Mouse (Mus musculus): ENCODE data around the gene Mecom.
"Not testable (repeated sequence)": the region's sequence is repeated elsewhere in the genome, so short reads cannot be mapped to it uniquely, and the experiment has no call there.

Gene Mecom

DNA sequence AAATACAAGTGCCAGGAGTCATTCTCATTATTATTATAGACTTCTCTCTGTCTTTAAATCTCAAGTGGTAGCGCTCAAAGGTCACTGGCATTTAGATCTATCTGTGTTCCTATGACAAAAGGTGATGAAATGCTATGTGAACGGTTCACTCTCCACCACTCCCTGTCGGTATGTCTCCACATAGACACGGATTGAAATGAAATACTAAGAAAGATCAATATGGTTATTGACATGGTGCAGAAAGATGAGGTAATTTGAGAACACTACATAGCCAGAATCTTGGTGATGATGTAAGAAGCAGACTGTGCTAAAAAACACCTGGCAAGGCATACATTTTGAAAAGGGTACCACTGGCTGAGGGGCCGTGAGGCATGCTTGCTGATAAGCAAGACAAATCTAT lies 294.1 kb downstream of the Mecom start:
- DNase-seq (ENCODE audit: low spot score) = no peak

DNA sequence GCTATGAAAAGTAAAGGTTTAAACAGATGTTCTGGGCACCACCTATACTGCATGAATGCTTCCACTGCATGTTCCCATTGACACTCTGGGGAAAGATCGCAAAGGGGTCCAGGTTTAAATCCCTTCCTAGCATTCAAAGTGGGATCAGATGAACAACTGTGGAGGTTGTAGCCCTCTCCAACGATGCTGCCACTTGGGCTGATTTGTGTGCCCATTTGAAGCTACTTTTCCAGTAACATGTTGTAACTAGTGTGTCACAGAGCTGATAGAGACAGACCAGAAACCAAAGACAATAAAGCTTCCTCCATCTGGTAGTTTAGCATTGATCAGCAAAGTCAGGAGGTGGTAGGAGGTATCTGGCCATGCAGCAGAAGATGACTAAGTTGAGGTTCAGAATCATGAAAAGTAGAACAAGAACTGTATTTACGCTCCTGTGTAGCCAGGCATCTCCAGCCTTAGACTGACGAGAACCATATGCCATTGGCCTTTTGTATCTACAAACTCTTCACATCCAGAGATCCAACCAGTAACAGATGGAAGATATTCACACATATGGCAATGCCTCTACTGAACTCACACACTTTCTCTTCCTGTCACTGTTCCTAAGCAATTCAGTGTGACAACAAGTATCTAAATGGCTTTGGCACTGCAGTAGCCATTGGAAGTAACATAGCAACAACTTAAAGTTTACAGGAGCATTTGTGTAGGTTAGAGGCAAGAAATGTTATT lies 299.0 kb downstream of the Mecom start:
- no peak for DNase-seq (ENCODE audit: low spot score)

- DNase-seq (ENCODE audit: low spot score) = no peak
These were observed 300.6 kb downstream of the Mecom start for GRCm38 (mm10) chr3:30247256-30247655.

GRCm38 (mm10) chr3:30246431-30247041 lies 301.3 kb downstream of the Mecom start:
- no peak for DNase-seq (ENCODE audit: low spot score)

DNA sequence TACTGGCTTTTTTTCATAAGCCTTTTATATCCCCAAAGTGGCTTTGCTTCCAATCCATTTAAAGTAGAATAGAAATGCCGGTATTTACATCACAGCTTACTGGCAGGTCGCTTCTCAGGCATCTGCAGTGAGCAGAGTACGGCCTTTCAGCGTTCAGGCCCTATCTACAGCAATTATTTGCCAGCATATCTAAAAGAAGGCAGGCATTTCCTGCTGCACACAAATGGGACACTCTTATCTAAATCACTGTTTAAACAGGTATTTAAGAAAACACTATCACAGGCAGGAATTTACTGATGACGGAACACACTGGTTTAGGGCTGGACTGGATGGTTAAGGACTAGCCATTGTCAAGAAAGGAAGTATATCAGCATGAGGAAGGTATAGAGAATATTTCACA lies 301.9 kb downstream of the Mecom start:
- no peak for DNase-seq (ENCODE audit: low spot score)

DNA sequence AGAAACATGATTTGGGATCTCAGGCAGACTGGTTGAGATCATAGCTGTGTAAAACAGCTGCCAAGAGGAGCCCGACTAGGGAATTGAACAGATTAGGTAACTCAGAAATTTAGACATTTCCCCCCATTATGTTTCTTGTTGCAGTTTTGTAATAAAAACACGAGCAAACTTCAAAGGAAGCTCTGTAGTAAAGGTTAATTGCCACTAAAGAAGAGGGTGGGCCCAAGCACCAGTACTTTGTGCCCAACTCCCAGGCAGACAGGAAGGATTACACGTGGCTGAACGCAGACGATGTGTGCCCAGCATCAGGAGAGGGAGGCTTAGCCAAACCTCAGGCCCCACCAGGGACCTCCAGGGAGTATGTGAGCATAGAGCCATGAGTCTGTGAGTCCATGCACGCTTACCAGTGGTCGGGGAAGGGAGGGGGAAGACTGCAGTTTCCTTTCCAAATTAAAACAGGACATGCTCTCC lies 303.4 kb downstream of the Mecom start:
- no peak for DNase-seq (ENCODE audit: low spot score)

- DNase-seq (ENCODE audit: low spot score) = no peak
These were observed 304.0 kb downstream of the Mecom start for GRCm38 (mm10) chr3:30243776-30244275.

DNA sequence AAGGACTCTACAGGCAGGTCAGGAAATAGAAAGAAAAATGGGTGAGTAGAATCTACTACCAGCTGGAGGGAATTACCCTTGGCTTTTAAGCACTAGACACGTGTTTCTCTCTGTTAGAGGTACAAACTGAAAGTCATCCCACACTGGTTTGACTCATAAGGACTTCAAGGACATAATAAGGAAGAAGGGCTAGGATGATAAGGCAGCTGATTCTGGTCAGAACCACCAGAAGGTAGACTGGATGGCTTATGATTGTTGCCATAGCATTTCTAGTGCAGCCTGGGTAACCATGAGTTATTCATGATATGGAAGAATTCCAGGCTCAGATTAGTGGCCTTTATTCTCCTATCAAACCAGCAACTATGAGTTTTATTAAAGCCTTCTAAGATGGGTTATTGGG lies 308.4 kb downstream of the Mecom start:
- no peak for DNase-seq (ENCODE audit: low spot score)

DNA sequence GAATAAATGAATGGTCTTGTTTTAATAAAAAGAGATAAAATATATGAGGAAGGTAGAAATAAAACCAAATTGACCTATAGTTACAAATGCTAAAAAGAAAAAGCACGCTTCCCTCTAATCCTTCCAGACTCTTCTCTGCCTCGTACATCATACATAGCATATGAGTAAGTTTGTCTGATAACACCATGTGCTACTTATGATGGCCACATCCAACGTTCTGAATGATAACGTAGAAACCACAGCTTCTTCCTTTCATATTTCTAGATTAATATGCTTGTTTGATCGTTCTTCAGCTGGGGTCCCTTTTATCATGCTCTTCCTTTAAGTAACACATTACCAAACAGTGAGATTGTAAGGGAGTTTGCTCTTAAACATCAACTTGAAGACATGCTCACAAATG lies 310.3 kb downstream of the Mecom start:
- DNase-seq (ENCODE audit: low spot score) = no peak

DNA sequence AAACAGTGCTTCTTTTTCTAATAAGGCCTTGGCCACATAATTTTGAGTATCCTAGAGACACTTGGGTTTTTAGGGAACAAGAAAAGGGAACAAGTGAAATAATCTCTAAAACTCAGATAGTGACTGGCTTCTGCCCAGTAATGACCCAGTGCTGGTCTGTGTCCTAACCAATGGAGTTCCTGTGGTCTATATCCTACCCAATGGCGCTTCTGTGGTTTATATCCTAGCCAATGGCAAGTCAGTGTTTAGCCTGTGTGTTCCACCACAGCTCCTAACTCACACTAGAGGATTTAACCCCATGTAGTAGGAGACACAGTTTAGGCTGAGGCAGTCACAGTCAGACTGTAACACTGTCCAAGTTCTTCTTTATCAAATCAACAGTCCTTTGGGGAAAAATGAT lies 313.8 kb downstream of the Mecom start:
- no peak for DNase-seq (ENCODE audit: low spot score)

- no peak for DNase-seq (ENCODE audit: low spot score)
These were observed 319.7 kb downstream of the Mecom start for GRCm38 (mm10) chr3:30227964-30228670.

DNA sequence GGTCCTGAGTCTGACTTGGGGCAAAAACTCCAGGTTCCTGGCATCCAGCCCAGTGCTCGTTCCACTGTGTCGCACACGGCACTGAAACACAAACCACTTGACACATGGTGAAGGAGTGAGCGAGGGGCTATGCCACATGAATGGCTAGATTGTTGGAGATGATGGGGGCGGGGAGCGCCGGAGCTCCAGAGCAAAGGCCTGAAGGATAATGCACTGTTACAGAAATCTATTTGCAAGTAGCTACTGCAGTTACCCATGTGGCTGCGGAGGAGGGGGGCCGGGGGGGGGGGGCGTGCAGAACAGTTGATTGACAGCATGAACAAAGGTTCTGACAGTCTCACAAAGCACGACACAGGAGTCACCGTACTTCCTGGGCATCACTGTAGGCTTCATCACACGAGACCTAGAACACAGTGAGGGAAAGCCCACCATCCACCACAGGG lies 320.9 kb downstream of the Mecom start:
- DNase-seq (ENCODE audit: low spot score) = no peak

GRCm38 (mm10) chr3:30225200-30225599 lies 322.6 kb downstream of the Mecom start:
- DNase-seq (ENCODE audit: low spot score) = not testable (repeated sequence)

DNA sequence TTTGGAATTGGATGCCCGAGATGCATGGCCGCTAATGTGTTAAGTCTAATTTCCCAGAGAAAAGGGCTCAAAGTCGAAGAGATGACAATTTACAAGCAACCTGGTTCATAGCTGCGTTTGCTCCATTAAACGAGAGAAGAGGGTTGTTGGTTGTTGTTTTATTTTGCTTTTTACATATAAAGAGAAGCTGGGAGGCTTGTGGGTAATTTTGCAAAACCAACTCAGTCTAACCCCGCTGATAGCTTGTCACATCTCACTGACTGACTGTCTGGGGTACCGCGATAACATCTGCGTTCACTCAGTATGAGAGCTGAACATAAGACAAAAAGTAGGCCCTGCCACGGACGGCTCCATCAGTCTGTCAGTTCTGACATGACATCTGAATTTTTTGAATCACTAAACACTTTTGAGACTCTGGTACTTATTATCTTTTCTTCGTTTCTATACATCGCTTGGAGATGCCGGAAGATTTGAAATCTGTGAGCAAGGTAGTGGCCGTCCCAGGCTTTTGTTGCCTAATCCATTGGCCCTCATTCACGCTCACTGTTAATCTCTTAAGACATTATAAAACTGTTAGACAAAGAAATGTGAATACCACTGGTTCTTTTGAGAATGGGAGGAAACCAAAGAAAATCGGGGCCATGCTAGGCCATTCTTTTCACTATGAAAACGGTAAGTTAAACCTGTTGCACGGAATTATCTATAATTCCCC lies 327.0 kb downstream of the Mecom start:
- no peak for DNase-seq (ENCODE audit: low spot score)

DNA sequence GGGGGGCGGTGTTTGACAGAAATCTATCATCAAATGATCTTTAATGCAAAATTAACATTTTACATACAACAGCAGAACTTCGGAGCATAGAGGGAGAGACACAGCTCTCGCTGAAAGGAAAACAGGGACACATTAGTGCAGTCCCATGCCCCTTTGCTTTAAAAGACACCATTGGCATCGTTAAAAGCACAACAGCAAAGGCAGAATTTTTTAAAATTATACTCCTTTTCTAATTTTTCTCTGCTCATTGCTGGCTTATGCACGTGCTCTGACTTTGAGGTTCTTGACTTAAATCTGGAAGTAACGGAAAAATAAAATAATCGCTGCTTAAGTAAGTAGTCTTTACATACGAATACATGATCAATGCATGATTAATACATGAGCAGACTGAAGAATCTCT lies 327.9 kb downstream of the Mecom start:
- DNase-seq (ENCODE audit: low spot score) = no peak

DNA sequence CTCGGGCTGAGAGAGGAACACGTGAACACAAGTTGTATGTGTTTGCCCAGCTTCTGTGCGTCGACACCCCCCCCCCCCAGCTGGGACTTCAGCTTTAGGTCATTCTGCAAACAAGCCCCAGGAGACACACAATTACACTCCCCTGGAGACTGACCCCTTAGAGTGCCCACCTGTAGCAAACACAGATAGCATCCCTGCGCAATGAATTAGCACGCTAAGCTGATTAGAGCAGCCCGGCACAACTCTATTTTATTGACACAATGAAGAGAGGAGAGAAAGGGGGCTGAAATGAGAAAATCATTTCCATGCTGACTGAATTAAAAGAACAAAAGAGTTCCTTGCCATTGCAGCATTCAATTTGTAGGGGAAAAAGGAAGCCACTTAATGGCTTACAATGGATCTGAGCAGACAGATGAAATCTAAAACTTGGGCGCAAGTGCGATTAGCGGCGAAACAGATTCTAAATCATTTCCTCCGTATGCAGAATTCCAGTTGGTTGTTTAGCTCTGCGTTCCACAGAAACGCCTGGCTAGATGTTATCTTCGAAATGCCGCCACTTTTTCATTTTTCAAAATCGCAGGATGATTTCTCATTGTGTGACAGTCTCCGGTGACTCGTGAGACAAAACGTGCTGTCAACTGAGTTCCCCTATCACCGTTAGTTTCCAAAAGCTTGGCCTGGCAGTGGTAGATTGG lies 328.5 kb downstream of the Mecom start:
- no peak for DNase-seq (ENCODE audit: low spot score)

DNA sequence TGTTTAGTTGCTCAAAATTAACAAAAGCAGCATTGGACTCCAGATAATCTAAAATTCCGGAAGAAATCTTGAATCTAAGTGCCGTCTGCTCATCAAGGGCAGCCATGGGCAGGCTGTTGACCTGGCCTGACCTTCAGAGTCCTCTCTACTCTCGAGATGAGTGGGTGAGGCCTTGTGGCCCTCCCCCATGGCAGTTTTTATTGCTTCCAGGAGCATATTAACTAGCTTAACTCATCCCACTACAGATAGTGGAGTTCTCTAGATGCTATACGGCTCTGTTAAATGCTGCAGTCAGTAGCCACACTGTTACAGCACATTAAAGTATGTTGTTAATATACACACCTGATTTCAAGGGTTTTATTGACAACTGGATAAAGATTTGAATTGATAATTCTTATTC lies 333.2 kb downstream of the Mecom start:
- no peak for DNase-seq (ENCODE audit: low spot score)

- DNase-seq (ENCODE audit: low spot score) = no peak
These were observed 334.2 kb downstream of the Mecom start for GRCm38 (mm10) chr3:30213540-30214170.

- no peak for DNase-seq (ENCODE audit: low spot score)
These were observed 335.0 kb downstream of the Mecom start for GRCm38 (mm10) chr3:30212802-30213201.

- DNase-seq (ENCODE audit: low spot score) = no peak
These were observed 338.7 kb downstream of the Mecom start for GRCm38 (mm10) chr3:30209131-30209530.

DNA sequence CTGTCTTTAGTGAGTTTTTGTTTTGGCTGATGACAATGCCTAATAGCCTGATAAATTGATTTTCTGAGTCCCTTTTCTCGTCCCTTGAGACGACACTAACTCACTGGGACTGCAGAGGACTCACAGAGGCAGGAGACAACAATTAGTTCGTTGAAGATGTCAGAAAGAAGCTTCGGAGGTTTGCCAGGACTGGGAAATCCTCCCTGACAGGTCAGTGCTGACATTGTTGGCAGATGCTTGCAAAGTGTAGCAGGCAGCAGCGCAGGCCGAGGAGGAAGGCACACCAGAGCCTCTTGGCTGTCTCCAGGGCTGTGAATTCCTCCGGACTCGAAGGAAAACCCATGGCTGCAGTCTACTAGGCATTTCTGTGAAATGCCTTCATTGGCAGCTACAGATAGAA lies 339.9 kb downstream of the Mecom start:
- no peak for DNase-seq (ENCODE audit: low spot score)
